Mouse (Mus musculus) lung, embryonic 16.5 days (tissue): ENCODE results near the gene Mphosph9. TPM values are rescaled to one million over a fixed set of nuclear protein-coding genes. Genes with fewer than 3 reads are reported as not detected.

Experiments
- ATAC-seq: fragments of 200-750 bp; cut with Nextera tagmentation; 2 replicates; pipeline ENCODE4 v1.8.0; 2017; ENCODE audit warnings: low read depth, mild to moderate bottlenecking, moderate library complexity
- H3K27ac ChIP-seq: fragments of 300-500 bp; sonication (generic); 2 replicates; pipeline ENCODE4 v1.5.1; 2014; ENCODE audit warnings: mild to moderate bottlenecking, control low read depth, low read length
- H3K27me3 ChIP-seq: fragments of 300-500 bp; sonication (generic); 2 replicates; pipeline ENCODE4 v1.6.1; 2014; ENCODE audit warnings: low read depth, low read length, mixed read lengths; ENCODE audit not compliant: control insufficient read depth, insufficient read depth
- H3K36me3 ChIP-seq: fragments of 300-500 bp; sonication (generic); 2 replicates; pipeline ENCODE4 v1.6.1; 2014; ENCODE audit warnings: low read length; ENCODE audit not compliant: control insufficient read depth, insufficient read depth
- H3K4me1 ChIP-seq: fragments of 300-500 bp; sonication (generic); replicated peaks from 2 replicates; pipeline ENCODE4 v1.6.1; 2014; ENCODE audit warnings: low read length, mixed read lengths; ENCODE audit not compliant: control insufficient read depth, insufficient read depth
- H3K4me2 ChIP-seq: fragments of 300-500 bp; sonication (generic); 2 replicates; pipeline ENCODE4 v1.6.1; 2014; ENCODE audit warnings: low read depth, low read length, control low read depth
- H3K4me3 ChIP-seq: fragments of 300-500 bp; sonication (generic); 2 replicates; pipeline ENCODE4 v1.5.1; 2014; ENCODE audit warnings: mild to moderate bottlenecking, low read length, control low read depth
- H3K9ac ChIP-seq: fragments of 300-500 bp; sonication (generic); 2 replicates; pipeline ENCODE4 v1.6.1; 2014; ENCODE audit warnings: low read length, control low read depth
- H3K9me3 ChIP-seq: fragments of 300-500 bp; sonication (generic); 2 replicates; pipeline ENCODE4 v1.6.1; 2016; ENCODE audit warnings: low read length; ENCODE audit not compliant: control insufficient read depth
- whole genome bisulfite sequencing: fragments of 180-500 bp; shearing (Covaris S2); extraction: QIAGEN DNeasy Blood & Tissue Kit; methylation state at CpG from one replicate; pipeline ENCODE4 v1.1.7; 2014; 5-methylcytosine and 5-hydroxymethylcytosine counted together
- polyA plus RNA-seq: library from polyadenylated mRNA; unstranded; fragments of >200 nt; fragmentation: Nextera tagmentation; extraction: Ambion mirVana; gene quantifications from 2 replicates; pipeline ENCODE4 v1.2.1, GENCODE M21; 2015

The Mphosph9 gene
- polyA plus RNA-seq, 1 experiment from 2014 or later = 15.1 TPM

DNA sequence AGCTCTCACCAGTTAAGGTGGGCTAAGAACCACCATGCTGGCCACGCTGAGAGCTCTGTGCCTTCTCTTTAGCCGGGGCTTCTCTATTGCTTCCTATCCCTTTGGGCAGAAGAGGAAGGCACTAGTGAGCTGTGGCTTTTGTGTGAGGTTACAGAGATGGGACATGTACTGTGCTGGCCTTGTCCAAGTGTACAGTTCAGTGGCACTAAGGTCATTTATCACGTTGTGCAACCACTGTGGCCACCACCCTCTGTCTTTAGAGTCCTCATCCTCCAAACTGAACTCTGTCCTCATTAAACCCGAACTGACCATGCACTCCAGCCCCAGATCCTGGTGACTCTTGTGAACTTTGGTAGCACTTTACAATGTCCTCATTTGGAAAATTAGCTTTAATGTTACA lies 101.3 kb downstream of the Mphosph9 start:
- no peaks in the 10 kb centered on the region for H3K36me3 ChIP-seq
- H3K9ac ChIP-seq = no peak overlapping the region
- no peak overlapping the region for H3K4me3 ChIP-seq
- 79% methylated on average over 4 of the region's 4 CpGs for WGBS
- no peaks in the 10 kb centered on the region for H3K9me3 ChIP-seq
- H3K4me2 ChIP-seq = no peak overlapping the region
- H3K4me1 ChIP-seq = peaks cover 30% of the 10 kb centered on the region
- ATAC-seq = no peak
- H3K27ac ChIP-seq = no peak overlapping the region
- H3K27me3 ChIP-seq = no peaks in the 10 kb centered on the region

DNA sequence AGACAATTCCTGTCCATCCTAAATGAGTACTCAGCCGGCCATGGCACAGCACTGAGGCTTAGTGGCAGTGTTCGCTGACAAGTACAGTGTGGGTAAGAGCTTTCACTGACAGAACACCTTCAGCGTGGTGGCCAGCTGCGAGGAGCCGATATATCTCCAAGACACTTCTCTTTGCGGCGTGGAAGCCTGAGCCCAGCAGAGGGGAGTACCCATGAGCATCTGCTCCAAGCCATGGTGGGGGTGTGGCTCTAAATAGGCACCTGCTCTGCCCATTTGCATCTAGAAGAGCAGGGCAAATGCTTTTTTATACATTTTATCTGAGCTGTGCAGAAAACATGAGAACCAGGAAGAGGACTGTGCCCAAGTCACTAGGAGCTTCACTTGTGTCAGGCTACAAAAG lies 101.9 kb downstream of the Mphosph9 start:
- H3K4me3 ChIP-seq = no peak overlapping the region
- no peak overlapping the region for H3K4me2 ChIP-seq
- no peak overlapping the region for H3K27ac ChIP-seq
- peaks cover 36% of the 10 kb centered on the region for H3K4me1 ChIP-seq
- H3K27me3 ChIP-seq = no peaks in the 10 kb centered on the region
- 87% methylated on average over 7 of the region's 7 CpGs for WGBS
- no peak overlapping the region for H3K9ac ChIP-seq
- H3K36me3 ChIP-seq = no peaks in the 10 kb centered on the region
- ATAC-seq = no peak
- H3K9me3 ChIP-seq = no peaks in the 10 kb centered on the region

DNA sequence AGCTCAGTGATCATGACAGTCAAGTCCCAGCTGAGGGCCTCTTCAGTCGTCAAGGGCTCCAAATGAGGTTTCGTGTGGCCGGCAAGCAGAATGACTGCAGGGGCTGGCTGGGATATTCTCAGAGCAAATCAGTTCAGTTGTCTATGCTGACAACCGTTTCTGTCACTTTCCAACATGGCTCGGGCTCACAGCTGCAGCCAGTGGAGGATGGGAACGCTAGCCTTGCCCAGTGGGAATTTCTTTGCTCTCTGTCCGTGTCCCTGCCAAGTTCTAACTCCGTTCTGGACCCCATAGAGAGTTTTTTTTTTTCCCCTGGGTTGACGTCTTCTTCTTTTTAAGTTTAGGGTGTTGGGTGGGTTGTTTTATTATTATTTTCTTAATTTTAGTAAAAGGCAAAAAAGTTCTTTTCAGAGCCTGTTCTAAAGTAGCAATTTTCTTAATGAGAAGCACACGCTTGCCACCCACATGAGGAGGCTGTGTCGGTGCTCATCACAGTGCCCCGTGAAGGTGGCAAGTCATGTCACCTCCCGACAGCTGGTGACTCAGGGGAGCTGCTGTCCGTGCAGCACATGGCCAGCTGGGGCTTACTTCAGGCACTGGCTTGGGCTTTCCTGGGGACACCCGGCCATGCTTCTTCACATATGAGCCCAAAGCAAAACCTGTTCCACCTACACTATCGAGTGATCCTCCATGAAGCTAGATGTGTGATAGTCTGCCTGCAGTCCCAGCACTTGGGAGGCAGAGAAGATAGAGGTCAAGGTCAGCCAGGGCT lies 103.3 kb downstream of the Mphosph9 start:
- Histone ChIP-seq H3K36me3 (no peaks in the 10 kb centered on the region), H3K27ac (no peak overlapping the region), H3K4me1 (peaks cover 39% of the 10 kb centered on the region), H3K9me3 (no peaks in the 10 kb centered on the region), H3K9ac (no peak overlapping the region), H3K27me3 (no peaks in the 10 kb centered on the region), H3K4me3 (no peak overlapping the region), H3K4me2 (no peak overlapping the region)
- ATAC-seq = peak; percentile 27
- 44% methylated on average over 16 of the region's 16 CpGs for whole genome bisulfite sequencing

DNA sequence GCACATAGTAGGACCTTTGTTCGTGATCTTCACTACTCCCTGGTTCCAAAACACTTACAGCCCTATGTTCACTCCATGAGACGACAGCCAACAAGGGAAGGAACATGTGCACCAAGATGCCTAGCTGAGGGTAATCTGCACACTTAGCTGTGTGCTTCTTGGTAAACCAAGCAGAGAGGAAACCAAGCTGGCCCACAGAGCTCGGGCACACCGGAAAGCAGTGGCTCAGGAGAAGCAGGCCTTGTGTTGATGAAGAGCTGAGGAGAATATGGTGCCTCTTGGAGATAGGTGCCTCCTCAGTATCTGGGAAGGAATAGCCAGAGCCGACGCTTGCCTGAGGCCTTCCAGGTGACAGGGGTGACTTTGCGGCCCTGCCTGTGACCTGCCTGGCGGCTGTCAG lies 104.2 kb downstream of the Mphosph9 start:
- H3K4me2 ChIP-seq = no peak overlapping the region
- ATAC-seq = no peak
- H3K9ac ChIP-seq = no peak overlapping the region
- H3K4me3 ChIP-seq = no peak overlapping the region
- H3K9me3 ChIP-seq = no peaks in the 10 kb centered on the region
- H3K27ac ChIP-seq = no peak overlapping the region
- no peaks in the 10 kb centered on the region for H3K36me3 ChIP-seq
- 79% methylated on average over 8 of the region's 8 CpGs for WGBS
- no peaks in the 10 kb centered on the region for H3K27me3 ChIP-seq
- peaks cover 48% of the 10 kb centered on the region for H3K4me1 ChIP-seq

DNA sequence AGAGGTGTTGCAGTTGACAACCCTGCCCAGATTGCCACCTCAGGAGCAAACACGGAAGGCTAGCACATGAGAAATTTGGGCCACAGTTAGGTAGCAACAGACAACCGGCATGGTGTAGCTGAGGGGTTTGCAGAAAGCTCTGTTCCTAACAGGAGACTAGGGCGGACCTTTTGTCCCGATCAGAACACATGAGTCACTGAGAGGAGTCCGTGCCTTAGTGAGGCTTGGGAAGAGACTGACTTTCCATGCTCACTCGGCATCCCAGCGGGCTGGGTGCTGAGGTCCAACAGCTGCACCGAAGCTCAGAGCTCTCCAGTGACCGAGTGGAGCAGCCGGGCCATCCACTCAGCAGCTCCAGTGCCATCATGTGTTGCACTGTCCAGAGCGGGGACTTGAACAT lies 105.1 kb downstream of the Mphosph9 start:
- Histone ChIP-seq H3K4me1 (peaks cover 56% of the 10 kb centered on the region), H3K27ac (no peak overlapping the region), H3K9ac (no peak overlapping the region), H3K27me3 (no peaks in the 10 kb centered on the region), H3K4me2 (no peak overlapping the region), H3K9me3 (no peaks in the 10 kb centered on the region), H3K4me3 (no peak overlapping the region), H3K36me3 (no peaks in the 10 kb centered on the region)
- WGBS = 80% methylated on average over 11 of the region's 11 CpGs
- no peak for ATAC-seq

DNA sequence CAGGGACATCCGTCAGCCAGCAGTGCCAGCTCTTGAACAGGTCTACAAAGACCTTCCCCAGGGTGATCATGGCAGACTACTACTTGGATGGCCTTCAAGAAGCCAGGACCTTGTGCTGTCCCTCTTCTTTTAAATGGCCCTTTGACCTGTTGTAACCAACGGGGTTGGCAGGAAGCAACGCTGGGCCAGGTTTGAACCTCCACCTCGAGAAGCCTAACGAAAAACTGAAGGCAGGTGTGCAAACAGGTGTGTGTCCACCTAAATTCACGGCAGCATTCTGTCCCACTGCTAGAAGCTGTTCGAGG lies 106.1 kb downstream of the Mphosph9 start:
- Histone ChIP-seq H3K9me3 (no peaks in the 10 kb centered on the region), H3K27me3 (no peaks in the 10 kb centered on the region), H3K36me3 (no peaks in the 10 kb centered on the region), H3K9ac (0 out of 2 replicates have a peak overlapping the region, but pooled peaks have one; percentile 0), H3K4me2 (no peak overlapping the region), H3K4me1 (peaks cover 48% of the 10 kb centered on the region), H3K4me3 (no peak overlapping the region), H3K27ac (peak overlapping the region; percentile 64)
- 65% methylated on average over 7 of the region's 7 CpGs for WGBS
- no peak for ATAC-seq

DNA sequence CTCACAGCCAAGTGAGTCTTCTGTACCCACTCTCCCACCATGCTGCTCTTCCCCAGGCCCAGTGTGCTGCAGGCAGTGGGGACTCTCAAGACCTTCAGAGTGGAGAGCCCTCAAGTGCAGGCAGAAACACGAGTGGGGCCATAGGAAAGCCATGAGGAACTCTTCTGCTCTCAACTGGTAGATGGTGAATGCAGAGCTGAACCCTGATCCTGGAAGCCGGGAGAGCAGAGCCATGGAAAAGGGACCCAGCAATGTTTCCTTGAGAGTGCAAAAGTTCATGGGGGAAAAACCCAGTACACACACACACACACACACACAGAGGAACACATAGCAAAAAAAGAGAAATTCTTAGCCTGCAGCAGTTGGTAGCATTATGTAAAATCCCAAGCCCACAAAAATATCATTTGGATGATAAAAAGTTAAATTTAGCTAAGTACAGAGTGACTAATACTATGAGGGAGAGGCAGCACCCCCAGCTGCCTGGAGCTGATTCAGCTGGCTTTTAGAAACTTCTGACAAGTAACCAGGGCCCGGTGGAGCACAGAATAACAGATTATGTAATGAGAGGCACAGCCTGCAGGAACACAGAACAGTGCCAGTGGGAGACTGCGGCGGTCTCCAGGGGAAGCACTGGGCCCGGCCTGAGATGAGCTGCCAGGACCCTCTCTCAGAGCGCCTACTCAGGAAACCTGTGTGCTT lies 106.6 kb downstream of the Mphosph9 start:
- no peak overlapping the region for H3K4me2 ChIP-seq
- ATAC-seq = peak; percentile 73
- H3K9me3 ChIP-seq = no peaks in the 10 kb centered on the region
- H3K27ac ChIP-seq = peak overlapping the region; percentile 64
- no peaks in the 10 kb centered on the region for H3K27me3 ChIP-seq
- peaks cover 44% of the 10 kb centered on the region for H3K4me1 ChIP-seq
- 0 out of 2 replicates have a peak overlapping the region, but pooled peaks have one; percentile 0 for H3K9ac ChIP-seq
- no peak overlapping the region for H3K4me3 ChIP-seq
- H3K36me3 ChIP-seq = no peaks in the 10 kb centered on the region
- WGBS = 36% methylated on average over 7 of the region's 7 CpGs

DNA sequence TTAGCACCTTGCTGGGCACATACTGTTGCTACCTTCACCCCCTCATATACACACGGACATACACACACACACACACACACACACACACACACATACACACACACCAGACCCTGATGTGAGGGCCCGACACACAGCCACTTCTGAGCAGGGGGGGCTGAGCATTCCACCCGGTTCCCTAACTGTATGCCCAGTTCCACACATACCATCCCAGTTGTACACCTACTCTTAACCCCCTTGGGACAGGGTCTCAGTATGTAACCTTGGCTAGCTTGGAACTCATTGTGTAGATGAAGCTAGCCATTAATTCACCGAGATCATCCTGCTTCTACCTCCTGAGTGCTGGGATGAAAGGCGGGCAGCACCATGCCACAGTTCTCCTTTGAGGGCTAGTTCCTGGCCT lies 107.2 kb downstream of the Mphosph9 start:
- H3K4me3 ChIP-seq = no peak overlapping the region
- no peaks in the 10 kb centered on the region for H3K36me3 ChIP-seq
- H3K4me2 ChIP-seq = no peak overlapping the region
- H3K27ac ChIP-seq = peak overlapping the region; percentile 51; the same call in 1 of the 2 replicates
- no peaks in the 10 kb centered on the region for H3K9me3 ChIP-seq
- ATAC-seq = no peak
- no peak overlapping the region for H3K9ac ChIP-seq
- WGBS = 88% methylated on average over 5 of the region's 5 CpGs
- H3K27me3 ChIP-seq = no peaks in the 10 kb centered on the region
- H3K4me1 ChIP-seq = peaks cover 44% of the 10 kb centered on the region

DNA sequence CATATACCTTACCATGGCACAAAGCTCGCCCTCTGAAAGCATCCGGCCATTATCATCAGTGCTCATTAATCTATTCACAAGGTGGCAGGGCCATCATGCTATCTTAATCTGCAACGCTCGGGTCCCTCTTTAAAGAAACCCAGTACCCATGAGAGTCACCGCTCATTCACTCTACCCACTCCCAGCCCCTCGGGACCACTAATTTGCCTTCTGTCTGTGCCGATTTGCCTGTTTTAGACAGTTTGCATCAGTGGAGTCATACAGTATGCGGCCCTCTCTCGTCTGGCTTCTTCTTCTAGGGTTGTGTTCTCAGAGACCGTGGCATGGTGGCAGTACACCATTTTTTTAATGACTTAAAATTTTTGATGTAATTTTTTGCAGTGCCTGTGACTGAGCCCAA lies 108.3 kb downstream of the Mphosph9 start:
- H3K4me3 ChIP-seq = no peak overlapping the region
- WGBS = 79% methylated on average over 10 of the region's 10 CpGs
- no peak overlapping the region for H3K9ac ChIP-seq
- H3K9me3 ChIP-seq = no peaks in the 10 kb centered on the region
- no peaks in the 10 kb centered on the region for H3K36me3 ChIP-seq
- H3K27ac ChIP-seq = no peak overlapping the region
- peaks cover 45% of the 10 kb centered on the region for H3K4me1 ChIP-seq
- no peaks in the 10 kb centered on the region for H3K27me3 ChIP-seq
- no peak overlapping the region for H3K4me2 ChIP-seq
- no peak for ATAC-seq
